Mouse (Mus musculus) ZHBTc4 (cell line): ENCODE results near the gene Cbfa2t2.

Experiments
- DNase-seq: peaks from one replicate; pipeline ENCODE4 v3.0.0-alpha.2; 2011; ENCODE audit warnings: low read depth, low spot score

Gene Cbfa2t2

GRCm38 (mm10) chr2:154436458-154437190 lies at the start of gene Cbfa2t2:
Gene Cbfa2t2 (plus strand): TSS chr2:154436481.
- DNase-seq, result no peak

- no peak for DNase-seq
Measured at GRCm38 (mm10) chr2:154390180-154390964, 45.9 kb upstream of the Cbfa2t2 start.

- no peak for DNase-seq
Measured at GRCm38 (mm10) chr2:154394602-154395001, 41.7 kb upstream of the Cbfa2t2 start.

- no peak for DNase-seq
Measured at GRCm38 (mm10) chr2:154396529-154396928, 39.8 kb upstream of the Cbfa2t2 start.

GRCm38 (mm10) chr2:154398267-154398666 lies 38.0 kb upstream of the Cbfa2t2 start:
- DNase-seq, result no peak

GRCm38 (mm10) chr2:154399325-154399724 lies 37.0 kb upstream of the Cbfa2t2 start:
- no peak for DNase-seq

- DNase-seq, result no peak
Measured at GRCm38 (mm10) chr2:154401976-154402375, 34.3 kb upstream of the Cbfa2t2 start.

GRCm38 (mm10) chr2:154402811-154403210 lies 33.5 kb upstream of the Cbfa2t2 start:
- no peak for DNase-seq

- DNase-seq, result no peak
Measured at GRCm38 (mm10) chr2:154405447-154405994, 30.8 kb upstream of the Cbfa2t2 start.

- DNase-seq, result peak; percentile 66
Measured at GRCm38 (mm10) chr2:154407063-154407642, 29.1 kb upstream of the Cbfa2t2 start.

- DNase-seq, result peak; percentile 91
Measured at GRCm38 (mm10) chr2:154407643-154408445, 28.4 kb upstream of the Cbfa2t2 start, which contains the start of gene Snta1. Gene Snta1 (minus strand): TSS chr2:154408099.

GRCm38 (mm10) chr2:154410355-154410754 lies 25.9 kb upstream of the Cbfa2t2 start:
- no peak for DNase-seq

- peak; percentile 56 for DNase-seq
Measured at GRCm38 (mm10) chr2:154412018-154412666, 24.1 kb upstream of the Cbfa2t2 start.

- peak; percentile 88 for DNase-seq
Measured at GRCm38 (mm10) chr2:154417107-154417506, 19.2 kb upstream of the Cbfa2t2 start.

- no peak for DNase-seq
Measured at GRCm38 (mm10) chr2:154418001-154418400, 18.3 kb upstream of the Cbfa2t2 start.

GRCm38 (mm10) chr2:154419631-154420515 lies 16.4 kb upstream of the Cbfa2t2 start:
- no peak for DNase-seq

GRCm38 (mm10) chr2:154420942-154421731 lies 15.1 kb upstream of the Cbfa2t2 start:
- DNase-seq, result peak; percentile 51

GRCm38 (mm10) chr2:154422181-154422580 lies 14.1 kb upstream of the Cbfa2t2 start:
- DNase-seq, result no peak

- DNase-seq, result peak; percentile 72
Measured at GRCm38 (mm10) chr2:154423548-154423947, 12.7 kb upstream of the Cbfa2t2 start.
